Mouse (Mus musculus) skeletal muscle tissue, adult 2 months (tissue): ENCODE measurements at regions not wholly inside any gene's neighbourhood (a gene's known extent, or its start where the extent isn't known, plus 50 kb on each side); places are given as distances from the start of the nearest gene placed in this dataset.

ENCODE experiments used
- DNase-seq: peaks from one replicate; pipeline ENCODE4 v3.0.0-alpha.2; 2012; ENCODE audit warnings: low read depth, low spot score

- no peak for DNase-seq
Measured at GRCm38 (mm10) chr9:89789926-89790325, 51.7 kb upstream of the Ankrd34c start.

DNA sequence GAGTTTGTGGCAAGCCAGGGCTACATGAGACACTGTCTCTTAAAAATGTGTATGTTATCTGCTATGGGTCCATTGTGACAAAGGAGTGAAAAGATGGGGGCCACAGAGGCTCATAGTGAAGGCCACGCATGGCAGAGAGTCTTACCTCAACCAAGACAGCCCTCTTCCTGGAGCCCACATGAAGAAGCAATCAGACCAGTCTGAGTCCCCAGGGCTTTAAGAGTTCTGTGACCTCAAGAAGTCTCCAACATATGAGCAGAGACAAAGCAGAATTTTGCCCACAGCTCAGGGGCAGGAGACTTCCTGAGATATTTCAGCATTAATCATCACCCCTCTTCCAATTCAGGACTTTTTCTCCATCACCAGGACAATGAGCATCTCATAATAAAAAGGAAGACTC is 50.4 kb upstream of the Ankrd34c start:
- DNase-seq: no peak
